Mouse (Mus musculus): ENCODE data around the gene Ypel5. TPM values are rescaled to one million over a fixed set of nuclear protein-coding genes. Genes with fewer than 3 reads are reported as not detected.
A peak's percentile ranks its signal among the peaks of the same experiment; 100 is the strongest.

The Ypel5 gene
- polyA plus RNA-seq, 1 experiment from 2014 or later: 83.2 TPM

DNA sequence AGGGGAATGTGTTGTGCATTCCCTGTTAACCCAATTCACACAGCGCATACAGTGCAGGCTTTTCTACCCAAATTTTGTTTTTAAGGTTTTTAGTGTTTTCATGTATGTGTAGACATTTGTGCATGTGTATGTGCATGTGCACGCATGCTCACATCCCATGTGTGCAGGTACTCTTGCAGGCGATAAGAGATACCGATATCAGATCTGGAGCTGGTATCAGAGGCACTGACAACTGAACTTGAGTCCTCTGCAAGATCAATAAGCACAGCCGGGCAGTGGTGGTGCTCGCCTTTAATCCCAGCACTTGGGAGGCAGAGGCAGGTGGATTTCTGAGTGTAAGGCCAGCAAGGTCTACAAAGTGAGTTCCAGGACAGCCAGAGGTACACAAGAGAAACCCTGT, 8.1 kb downstream of the Ypel5 start:
- DNase-seq (ENCODE audit: low spot score): no peak

DNA sequence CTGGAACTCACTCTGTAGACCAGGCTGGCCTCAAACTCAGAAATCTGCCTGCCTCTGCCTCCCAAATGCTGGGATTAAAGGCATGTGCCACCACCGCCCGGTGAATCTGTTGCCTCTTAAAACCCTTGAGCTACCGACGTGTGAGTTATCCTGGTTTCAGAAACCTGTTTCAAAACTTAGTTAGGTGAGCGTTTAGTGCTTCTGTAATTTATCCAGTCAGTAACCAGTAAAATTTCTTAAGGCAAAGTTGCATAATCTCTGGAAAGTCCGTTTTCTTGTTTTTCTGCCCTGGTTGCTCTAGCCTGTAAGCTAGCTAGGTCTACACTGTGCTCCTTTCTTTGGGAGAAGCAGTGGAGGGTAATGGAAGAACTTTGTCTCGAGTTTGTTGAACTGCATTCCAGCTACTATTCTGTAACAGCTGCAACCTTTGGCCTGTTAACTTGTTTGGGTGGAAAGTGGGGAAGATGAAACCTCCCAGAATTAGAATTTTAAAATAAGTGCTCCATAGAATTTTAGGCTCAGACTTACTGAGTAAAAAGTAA, 8.8 kb downstream of the Ypel5 start:
- no peak for DNase-seq (ENCODE audit: low spot score)

DNA sequence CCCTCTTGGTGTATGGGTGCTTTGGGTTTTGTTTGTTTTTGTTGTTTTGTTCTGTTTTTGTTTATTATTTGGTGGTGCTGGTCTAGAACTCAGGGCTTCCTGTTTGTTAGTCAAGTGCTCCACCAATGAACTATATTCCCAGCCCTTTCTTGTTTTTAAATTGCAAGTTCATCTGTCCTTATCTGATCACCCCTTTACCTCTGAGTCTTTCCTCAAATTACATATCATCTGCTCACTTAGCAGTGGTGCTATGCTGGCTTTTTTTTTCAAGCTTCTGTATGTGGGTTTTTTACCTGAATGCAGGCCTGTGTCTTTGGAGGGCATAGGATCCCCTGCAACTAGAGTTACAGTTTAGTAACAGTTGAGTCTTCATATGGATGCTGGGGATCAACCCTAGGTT, 9.3 kb downstream of the Ypel5 start:
- no peak for DNase-seq (ENCODE audit: low spot score)

DNA sequence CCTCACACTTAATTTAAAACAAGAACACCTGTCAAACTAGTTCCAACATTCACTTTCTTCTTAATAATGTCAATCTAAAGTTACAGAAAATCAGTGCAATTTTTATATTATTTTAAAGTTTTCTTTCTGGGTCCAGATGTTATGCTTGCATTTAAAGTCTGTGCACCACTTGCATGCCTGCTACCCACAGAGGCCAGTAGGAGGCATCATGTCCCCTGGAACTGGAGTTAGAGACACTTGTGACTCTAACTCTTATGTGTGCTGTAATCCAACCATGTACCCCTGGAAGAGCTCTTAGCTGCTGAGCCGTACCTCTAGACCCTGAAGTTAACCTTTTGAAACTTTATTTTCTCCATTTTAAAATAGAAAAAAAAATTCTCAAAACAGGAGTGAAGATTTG, 19.0 kb downstream of the Ypel5 start:
- peak; percentile 27 for DNase-seq (ENCODE audit: low spot score)

DNA sequence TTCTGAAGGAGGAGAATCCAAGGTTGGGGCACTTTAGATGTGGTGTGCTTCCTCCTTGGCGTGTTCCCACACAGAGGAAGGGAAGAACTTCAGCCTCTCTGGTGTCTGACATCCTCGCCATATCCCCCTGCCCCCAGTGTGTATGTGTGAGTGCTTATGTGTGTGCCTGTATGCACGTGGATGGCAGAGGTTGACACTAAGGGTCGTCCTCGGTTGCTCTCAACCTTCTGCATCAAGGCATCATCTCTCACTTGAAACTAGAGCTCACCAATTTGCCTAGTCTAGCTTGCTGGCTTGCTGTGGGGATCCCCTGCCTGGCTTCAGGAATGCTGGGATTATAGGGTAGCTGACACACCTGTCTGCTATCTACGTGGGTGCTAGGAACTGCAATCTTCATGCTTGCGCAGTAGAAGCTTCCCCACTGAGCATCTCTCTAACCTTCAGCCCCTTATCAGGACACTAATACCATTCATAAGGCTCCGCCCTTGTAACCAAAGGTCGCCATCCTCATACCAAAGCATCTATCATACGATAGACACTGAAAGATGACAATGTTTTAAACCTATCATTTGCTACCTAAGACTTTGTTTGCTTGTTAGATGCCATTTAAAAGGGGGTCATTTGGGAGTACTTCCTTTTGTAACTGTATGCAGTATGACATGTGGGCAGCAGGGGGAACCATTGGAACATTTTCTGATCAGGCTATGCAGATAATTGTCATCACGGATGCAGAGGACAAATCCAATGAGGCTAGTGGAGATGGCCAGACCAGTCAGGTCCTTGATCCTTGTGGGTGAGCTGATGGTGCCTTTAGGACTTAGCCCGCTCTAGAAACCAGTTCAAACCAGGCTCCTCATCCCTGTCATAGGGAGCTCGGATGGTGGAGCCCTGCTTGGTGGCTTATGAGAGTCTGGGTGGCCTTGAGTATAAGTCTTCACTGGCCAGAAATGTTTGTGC, 21.7 kb downstream of the Ypel5 start:
- peak; percentile 73 for DNase-seq (ENCODE audit: low spot score)

DNA sequence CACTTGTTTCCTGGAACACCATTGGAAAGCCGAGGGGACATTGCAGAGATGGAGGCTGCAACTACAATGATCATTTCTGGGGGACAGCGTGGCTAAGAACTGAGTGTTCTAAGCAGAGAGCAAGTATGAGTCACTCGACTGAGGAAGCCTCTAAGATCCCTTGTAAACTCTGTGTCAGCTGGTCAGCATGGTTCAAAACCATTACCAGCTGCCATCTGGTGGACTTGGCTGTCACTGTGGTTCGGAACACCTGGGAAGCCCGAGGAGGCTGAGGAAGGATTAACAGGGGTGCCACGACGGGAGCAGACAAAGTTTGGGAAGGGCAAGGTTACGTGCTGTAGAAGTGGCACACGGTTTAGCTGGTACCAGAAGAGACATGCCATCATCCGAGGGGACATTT, 27.0 kb downstream of the Ypel5 start:
- no peak for DNase-seq (ENCODE audit: low spot score)

DNA sequence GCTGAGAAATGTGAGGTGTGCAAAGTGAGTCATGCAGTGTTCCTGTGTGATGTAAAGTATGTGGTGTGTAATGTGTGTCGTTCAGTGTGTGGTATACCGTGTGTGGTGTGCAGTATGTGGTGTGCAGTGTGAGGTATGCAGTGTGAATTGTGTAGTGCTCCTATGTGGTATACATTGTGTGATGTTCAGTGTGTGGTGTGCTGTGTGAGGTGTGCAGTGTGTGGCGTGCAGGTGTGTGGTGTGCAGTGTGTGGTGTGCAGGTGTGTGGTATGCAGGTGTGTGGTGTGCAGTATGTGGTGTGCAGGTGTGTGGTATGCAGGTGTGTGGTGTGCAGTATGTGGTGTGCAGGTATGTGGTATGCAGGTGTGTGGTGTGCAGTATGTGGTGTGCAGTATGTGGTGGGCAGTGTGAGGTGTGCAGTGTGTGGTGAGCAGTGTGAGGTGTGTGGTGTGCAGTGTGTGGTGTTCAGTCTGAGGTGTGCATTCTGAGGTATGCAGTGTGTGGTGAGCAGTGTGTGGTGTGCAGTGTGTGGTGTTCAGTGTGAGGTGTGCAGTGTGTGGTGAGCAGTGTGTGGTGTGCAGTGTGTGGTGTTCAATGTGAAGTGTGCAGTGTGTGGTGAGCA, 30.5 kb downstream of the Ypel5 start:
- DNase-seq (ENCODE audit: low spot score): no peak

DNA sequence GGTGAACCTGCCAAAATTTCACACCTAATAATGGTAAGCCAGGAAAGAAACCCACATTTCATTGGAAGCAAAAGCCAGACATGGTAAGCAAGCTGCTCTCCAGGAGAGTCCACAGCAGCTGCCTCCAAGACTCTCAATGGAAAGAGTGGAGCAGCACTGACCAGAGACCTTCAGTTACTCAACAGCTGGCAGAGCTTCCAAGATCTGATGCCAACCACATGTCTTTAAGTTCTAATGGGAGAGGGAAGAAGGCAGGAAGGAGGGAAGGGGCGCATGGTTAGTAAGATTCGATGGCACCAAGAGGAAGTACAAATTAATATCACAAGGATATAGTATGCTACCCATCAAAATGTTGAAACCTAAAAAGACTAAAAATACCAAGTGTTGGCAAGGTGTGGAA, 31.9 kb downstream of the Ypel5 start:
- DNase-seq (ENCODE audit: low spot score): no peak

DNA sequence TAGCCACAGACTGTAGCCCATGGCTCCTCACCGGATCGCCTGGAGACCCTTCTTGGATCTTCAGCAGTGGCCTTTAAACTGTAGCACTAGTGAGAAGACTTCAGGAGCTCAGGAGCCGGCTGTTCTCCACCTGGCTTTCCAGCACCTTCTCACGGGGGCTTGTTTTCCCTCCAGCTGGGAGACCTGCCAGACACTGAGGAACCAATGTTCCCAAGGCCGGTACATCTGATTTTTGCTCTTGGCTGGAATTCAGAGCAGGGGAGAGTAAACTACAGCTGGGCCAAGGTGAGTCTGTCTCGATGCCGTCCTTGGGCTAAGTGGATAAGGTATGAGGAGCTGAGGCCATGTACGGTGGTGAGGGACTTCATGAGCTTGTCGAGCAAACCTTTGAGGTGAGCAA, 42.7 kb downstream of the Ypel5 start:
- DNase-seq (ENCODE audit: low spot score): no peak

DNA sequence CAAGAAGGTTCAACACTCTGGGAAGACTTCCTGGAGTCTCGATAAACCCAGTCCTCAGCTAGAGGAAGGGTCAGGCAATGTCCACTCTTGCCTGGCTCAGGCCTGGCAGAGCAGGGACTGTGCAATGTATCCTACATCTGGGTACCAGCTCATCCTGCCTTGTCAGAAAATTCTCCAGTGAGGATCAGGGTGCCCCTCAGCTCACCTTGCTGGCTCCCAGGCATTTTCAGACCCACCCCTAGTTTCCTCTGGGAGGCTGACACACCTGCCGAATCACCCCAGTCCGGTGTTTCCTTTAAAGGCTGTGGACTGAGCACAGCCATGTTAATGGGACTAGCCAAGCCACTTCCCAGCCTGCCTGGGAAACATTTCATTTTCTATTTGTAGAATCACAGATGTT, 43.9 kb downstream of the Ypel5 start:
- DNase-seq (ENCODE audit: low spot score): no peak

DNA sequence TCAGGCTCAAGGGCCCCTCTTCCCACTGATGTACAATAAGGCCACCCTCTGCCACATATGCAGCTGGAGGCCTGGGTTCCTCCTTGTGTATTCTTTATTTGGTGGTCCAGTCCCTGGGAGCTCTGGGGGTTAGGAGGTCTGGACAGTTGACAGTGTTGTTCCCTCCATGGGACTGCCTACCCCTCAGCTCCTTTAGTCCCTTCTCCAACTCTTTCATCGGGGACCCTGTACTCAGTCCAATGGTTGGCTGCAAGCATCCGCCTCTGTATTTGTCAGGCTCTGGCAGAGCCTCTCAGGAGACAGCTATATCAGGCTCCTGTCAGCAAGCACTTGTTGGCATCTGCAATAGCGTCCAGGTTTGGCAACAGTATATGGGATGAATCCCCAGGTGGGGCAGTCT, 44.8 kb downstream of the Ypel5 start:
- no peak for DNase-seq (ENCODE audit: low spot score)

DNA sequence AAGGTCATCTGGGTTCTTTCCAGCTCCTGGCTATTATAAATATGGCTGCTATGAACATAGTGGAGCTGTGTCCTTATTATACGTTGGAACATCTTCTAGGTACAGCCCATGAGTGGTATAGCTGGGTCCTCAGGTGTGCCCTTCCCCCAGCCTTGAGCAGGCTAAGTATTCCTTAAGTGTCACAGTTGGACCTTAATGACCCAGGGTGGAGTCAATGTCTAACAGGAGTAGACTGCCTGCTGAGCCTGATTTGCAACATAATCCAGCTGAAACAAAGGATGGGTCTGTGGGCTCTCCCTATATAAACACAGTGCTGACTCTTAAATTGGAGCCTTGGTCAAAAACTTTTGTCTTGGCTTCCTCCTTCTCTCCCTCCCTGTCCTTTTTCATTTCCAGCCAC, 45.6 kb downstream of the Ypel5 start:
- DNase-seq (ENCODE audit: low spot score): no peak

DNA sequence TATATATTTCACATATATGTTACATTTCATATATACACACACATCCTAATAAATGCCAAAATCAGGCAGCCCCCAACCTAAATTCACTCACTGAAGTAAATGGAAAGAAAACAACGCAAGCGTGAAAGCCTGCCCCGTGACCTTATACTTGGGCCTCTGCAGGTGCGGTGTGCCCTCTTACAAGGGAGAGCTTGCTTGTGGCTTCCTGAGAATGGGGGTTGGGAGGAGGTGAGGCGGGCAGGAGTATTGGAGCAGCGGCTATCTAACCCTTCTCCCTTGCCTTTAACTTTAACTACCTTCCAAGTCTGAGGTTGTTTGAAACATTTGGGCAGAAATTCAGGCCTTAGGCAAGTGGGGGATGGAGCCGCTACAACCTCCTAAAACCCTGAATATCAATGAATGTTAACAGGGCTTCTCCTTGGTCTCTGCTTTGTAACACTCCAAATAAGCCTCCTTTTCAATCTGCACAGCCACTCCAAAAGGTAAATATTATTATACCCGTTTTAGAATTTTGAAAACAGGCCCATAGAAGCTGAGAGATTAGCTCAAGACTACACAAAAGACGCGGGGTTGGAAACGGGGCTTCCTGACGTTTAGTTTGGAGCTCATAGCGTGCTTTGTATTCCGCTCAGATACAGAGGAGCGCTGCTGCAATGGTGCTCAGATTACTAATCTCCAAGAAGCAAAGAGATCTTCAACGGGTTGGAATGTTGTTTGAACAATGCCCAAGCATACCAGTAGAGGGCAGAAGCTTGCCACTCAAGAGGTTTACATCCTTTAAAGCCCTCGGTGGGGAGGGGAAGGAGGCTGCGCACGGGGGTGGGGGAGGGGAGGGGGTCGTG, 53.5 kb downstream of the Ypel5 start:
- peak; percentile 89 for DNase-seq (ENCODE audit: low spot score)

DNA sequence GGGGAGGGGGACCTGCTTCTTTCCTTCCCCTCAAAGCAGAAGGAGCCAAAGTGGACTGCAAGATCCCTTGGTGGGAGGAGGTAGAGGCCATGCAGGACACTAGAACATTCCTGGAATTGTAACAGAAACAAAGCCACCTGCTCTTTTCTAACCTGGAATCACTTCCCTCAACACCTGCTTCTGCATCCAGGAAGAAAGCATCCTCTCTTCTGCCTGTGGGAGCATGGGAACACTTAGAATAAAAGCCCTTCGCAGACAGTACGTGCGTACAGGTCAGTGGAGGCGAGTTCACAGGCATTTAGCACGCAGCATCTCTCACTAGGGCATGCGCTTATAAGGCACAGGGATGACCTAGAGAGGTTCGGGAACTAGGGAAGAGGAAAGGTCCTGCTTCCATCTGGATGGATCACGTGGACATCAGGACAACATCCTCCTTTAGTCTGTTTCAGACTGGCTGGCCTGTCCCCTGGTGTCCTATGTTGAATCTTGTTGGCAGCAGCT, 54.2 kb downstream of the Ypel5 start:
- no peak for DNase-seq (ENCODE audit: low spot score)

DNA sequence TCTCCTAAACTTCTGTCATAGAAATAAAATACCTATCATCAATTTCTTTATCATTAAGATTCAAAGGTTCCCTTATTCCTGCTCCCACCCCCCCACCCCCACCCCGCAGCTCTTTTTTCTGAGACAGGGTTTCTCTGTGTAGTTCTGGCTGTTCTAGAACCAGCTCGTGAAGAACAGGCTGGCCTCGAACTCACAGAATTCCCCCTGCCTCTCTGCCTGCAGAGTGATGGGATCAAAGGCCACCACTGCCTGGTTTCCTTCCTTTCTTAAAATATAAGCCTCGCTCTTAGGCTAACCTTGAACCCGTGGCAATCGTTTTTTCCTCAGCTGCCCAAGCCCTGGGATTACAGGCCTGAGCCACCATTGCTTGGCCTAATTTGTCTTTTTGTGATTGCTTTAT, 55.3 kb downstream of the Ypel5 start:
- DNase-seq (ENCODE audit: low spot score): no peak

DNA sequence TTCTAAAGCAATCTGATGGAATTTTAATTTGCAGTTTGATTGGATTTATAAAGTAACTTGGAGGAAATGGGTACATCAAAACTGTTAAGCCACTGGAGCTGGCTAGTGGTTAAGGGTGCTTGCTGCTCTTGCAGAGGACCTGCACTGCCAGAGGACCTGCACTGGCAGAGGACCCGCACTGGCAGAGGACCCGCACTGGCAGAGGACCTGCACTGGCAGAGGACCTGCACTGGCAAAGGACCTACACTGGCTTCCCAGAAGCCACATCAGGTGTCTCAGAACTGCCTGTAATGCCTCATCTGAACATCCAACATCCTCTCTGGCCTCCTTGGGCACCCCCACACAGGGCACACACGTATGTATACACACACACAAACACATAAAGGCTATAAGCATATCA, 59.3 kb downstream of the Ypel5 start:
- DNase-seq (ENCODE audit: low spot score): no peak

DNA sequence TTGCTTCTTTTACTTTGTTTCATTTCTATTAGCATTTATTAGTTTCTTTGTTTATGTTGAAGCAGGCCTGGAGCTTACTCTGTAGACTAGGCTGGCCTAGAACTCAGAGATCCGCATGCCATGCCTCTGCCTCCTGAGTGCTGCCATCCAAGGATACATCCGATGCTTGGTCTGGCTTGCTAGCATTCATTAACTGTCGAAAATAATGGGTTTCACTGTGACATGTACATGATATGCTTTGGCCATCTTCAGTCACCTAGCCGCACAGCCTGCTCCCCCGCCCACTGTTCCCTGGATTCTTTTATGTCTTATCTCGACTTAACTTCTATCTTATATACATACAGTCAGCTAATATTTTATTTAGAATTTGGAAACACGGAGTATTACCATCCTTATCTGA, 60.8 kb downstream of the Ypel5 start:
- no peak for DNase-seq (ENCODE audit: low spot score)

DNA sequence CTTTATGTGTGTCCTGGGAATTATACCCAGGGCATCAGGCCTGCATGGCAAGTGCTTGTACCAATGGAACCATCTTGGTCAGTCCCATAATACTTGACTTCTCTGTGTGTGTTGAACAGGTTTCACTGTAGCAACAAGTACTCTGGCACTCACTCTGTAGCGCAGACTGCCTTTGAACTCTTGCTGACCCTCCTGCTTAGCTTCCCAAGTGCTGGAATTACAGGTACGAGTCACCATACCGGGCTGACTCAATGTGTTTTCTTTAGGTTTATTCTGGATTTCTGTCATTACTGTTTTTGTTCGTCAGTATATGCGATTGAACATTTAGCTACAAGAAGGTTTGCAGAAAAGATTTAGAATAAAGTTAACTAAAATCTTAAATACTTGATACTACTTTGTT, 61.7 kb downstream of the Ypel5 start:
- no peak for DNase-seq (ENCODE audit: low spot score)

DNA sequence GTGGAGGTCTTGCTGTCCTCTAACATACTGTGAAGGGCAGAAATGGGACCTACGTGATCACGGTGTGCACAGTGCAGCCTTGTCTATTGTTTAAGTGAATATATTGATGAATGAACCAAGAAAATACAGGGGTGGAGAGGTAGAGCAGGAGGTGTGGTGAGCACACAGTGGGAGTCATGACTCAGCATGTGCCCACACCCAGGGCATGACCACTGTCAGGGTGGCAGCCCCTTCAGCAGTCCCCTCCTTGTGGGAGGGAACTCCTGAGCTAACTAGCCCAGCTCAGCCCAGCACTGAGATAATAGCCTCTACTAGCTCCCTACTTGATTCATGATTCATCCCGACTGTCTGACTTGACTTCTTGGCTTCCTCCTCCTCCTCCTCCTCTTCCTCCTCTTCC, 62.5 kb downstream of the Ypel5 start:
- DNase-seq (ENCODE audit: low spot score): no peak
